Mouse (Mus musculus): ENCODE measurements at regions not wholly inside any gene's neighbourhood (a gene's known extent, or its start where the extent isn't known, plus 50 kb on each side); places are given as distances from the start of the nearest gene placed in this dataset.

GRCm38 (mm10) chr14:98730375-98730774 lies 263.7 kb downstream of the Rpl36a-ps1 start:
- no peaks in the 10 kb centered on the region for H3K4me1 ChIP-seq (ENCODE audit: control insufficient read depth, insufficient read depth, low read length)
- H3K27me3 ChIP-seq (ENCODE audit: control insufficient read depth, insufficient read depth, low read length), result no peaks in the 10 kb centered on the region
- ATAC-seq (ENCODE audit: low read depth), result no peak
- no peak overlapping the region for H3K27ac ChIP-seq (ENCODE audit: low read depth, low read length)
- no peak overlapping the region for H3K4me3 ChIP-seq (ENCODE audit: low read depth, low read length)
- no peak overlapping the region for H3K4me2 ChIP-seq (ENCODE audit: low read depth, low read length)
- no peaks in the 10 kb centered on the region for H3K9me3 ChIP-seq (ENCODE audit: control insufficient read depth, low read length)
- no peaks in the 10 kb centered on the region for H3K36me3 ChIP-seq (ENCODE audit: control insufficient read depth, insufficient read depth, low read length)
- 88% methylated on average over 3 of the region's 3 CpGs for WGBS
- H3K9ac ChIP-seq (replicated peaks; ENCODE audit: low read depth, low read length), result no peak overlapping the region

GRCm38 (mm10) chr14:98728863-98729262 lies 265.3 kb downstream of the Rpl36a-ps1 start:
- H3K9ac ChIP-seq (replicated peaks; ENCODE audit: low read depth, low read length), result no peak overlapping the region
- no peak for ATAC-seq (ENCODE audit: low read depth)
- no peaks in the 10 kb centered on the region for H3K9me3 ChIP-seq (ENCODE audit: control insufficient read depth, low read length)
- H3K36me3 ChIP-seq (ENCODE audit: control insufficient read depth, insufficient read depth, low read length), result no peaks in the 10 kb centered on the region
- H3K4me3 ChIP-seq (ENCODE audit: low read depth, low read length), result no peak overlapping the region
- no peaks in the 10 kb centered on the region for H3K27me3 ChIP-seq (ENCODE audit: control insufficient read depth, insufficient read depth, low read length)
- WGBS, result 81% methylated on average over 2 of the region's 2 CpGs
- no peaks in the 10 kb centered on the region for H3K4me1 ChIP-seq (ENCODE audit: control insufficient read depth, insufficient read depth, low read length)
- no peak overlapping the region for H3K27ac ChIP-seq (ENCODE audit: low read depth, low read length)
- no peak overlapping the region for H3K4me2 ChIP-seq (ENCODE audit: low read depth, low read length)

GRCm38 (mm10) chr14:98722481-98722880 lies 271.6 kb downstream of the Rpl36a-ps1 start:
- 78% methylated on average over 9 of the region's 9 CpGs for WGBS
- H3K4me3 ChIP-seq (ENCODE audit: low read depth, low read length), result no peak overlapping the region
- no peak for ATAC-seq (ENCODE audit: low read depth)
- H3K4me2 ChIP-seq (ENCODE audit: low read depth, low read length), result no peak overlapping the region
- H3K4me1 ChIP-seq (ENCODE audit: control insufficient read depth, insufficient read depth, low read length), result no peaks in the 10 kb centered on the region
- no peak overlapping the region for H3K9ac ChIP-seq (replicated peaks; ENCODE audit: low read depth, low read length)
- H3K27ac ChIP-seq (ENCODE audit: low read depth, low read length), result no peak overlapping the region
- H3K36me3 ChIP-seq (ENCODE audit: control insufficient read depth, insufficient read depth, low read length), result no peaks in the 10 kb centered on the region
- no peaks in the 10 kb centered on the region for H3K27me3 ChIP-seq (ENCODE audit: control insufficient read depth, insufficient read depth, low read length)
- H3K9me3 ChIP-seq (ENCODE audit: control insufficient read depth, low read length), result no peaks in the 10 kb centered on the region

- no peaks in the 10 kb centered on the region for H3K36me3 ChIP-seq (ENCODE audit: control insufficient read depth, insufficient read depth, low read length)
- no peak overlapping the region for H3K4me3 ChIP-seq (ENCODE audit: low read depth, low read length)
- no peak for ATAC-seq (ENCODE audit: low read depth)
- H3K9me3 ChIP-seq (ENCODE audit: control insufficient read depth, low read length), result no peaks in the 10 kb centered on the region
- no peak overlapping the region for H3K4me2 ChIP-seq (ENCODE audit: low read depth, low read length)
- H3K4me1 ChIP-seq (ENCODE audit: control insufficient read depth, insufficient read depth, low read length), result no peaks in the 10 kb centered on the region
- H3K27me3 ChIP-seq (ENCODE audit: control insufficient read depth, insufficient read depth, low read length), result no peaks in the 10 kb centered on the region
- H3K9ac ChIP-seq (replicated peaks; ENCODE audit: low read depth, low read length), result no peak overlapping the region
- H3K27ac ChIP-seq (ENCODE audit: low read depth, low read length), result no peak overlapping the region
- 92% methylated on average over 2 of the region's 2 CpGs for WGBS
These were observed 273.1 kb downstream of the Rpl36a-ps1 start for GRCm38 (mm10) chr14:98721033-98721432.

GRCm38 (mm10) chr14:98708045-98708444 lies 286.1 kb downstream of the Rpl36a-ps1 start:
- H3K27me3 ChIP-seq (ENCODE audit: control insufficient read depth, insufficient read depth, low read length), result no peaks in the 10 kb centered on the region
- no peak overlapping the region for H3K4me3 ChIP-seq (ENCODE audit: low read depth, low read length)
- no peaks in the 10 kb centered on the region for H3K9me3 ChIP-seq (ENCODE audit: control insufficient read depth, low read length)
- H3K4me2 ChIP-seq (ENCODE audit: low read depth, low read length), result no peak overlapping the region
- H3K9ac ChIP-seq (replicated peaks; ENCODE audit: low read depth, low read length), result no peak overlapping the region
- H3K4me1 ChIP-seq (ENCODE audit: control insufficient read depth, insufficient read depth, low read length), result no peaks in the 10 kb centered on the region
- WGBS, result 17% methylated on average over 2 of the region's 2 CpGs
- ATAC-seq (ENCODE audit: low read depth), result no peak
- no peak overlapping the region for H3K27ac ChIP-seq (ENCODE audit: low read depth, low read length)
- H3K36me3 ChIP-seq (ENCODE audit: control insufficient read depth, insufficient read depth, low read length), result no peaks in the 10 kb centered on the region

GRCm38 (mm10) chr14:98707574-98707973 lies 286.5 kb downstream of the Rpl36a-ps1 start:
- Histone ChIP-seq H3K9ac (replicated peaks; ENCODE audit: low read depth, low read length) (no peak overlapping the region), H3K4me1 (ENCODE audit: control insufficient read depth, insufficient read depth, low read length) (no peaks in the 10 kb centered on the region), H3K4me2 (ENCODE audit: low read depth, low read length) (no peak overlapping the region), H3K9me3 (ENCODE audit: control insufficient read depth, low read length) (no peaks in the 10 kb centered on the region), H3K27ac (ENCODE audit: low read depth, low read length) (no peak overlapping the region), H3K27me3 (ENCODE audit: control insufficient read depth, insufficient read depth, low read length) (no peaks in the 10 kb centered on the region), H3K4me3 (ENCODE audit: low read depth, low read length) (no peak overlapping the region), H3K36me3 (ENCODE audit: control insufficient read depth, insufficient read depth, low read length) (no peaks in the 10 kb centered on the region)
- no peak for ATAC-seq (ENCODE audit: low read depth)
- 52% methylated on average over 4 of the region's 4 CpGs for whole genome bisulfite sequencing

GRCm38 (mm10) chr14:98703289-98703688 lies 290.8 kb downstream of the Rpl36a-ps1 start:
- Histone ChIP-seq H3K9ac (replicated peaks; ENCODE audit: low read depth, low read length) (no peak overlapping the region), H3K9me3 (ENCODE audit: control insufficient read depth, low read length) (no peaks in the 10 kb centered on the region), H3K4me1 (ENCODE audit: control insufficient read depth, insufficient read depth, low read length) (no peaks in the 10 kb centered on the region), H3K27ac (ENCODE audit: low read depth, low read length) (no peak overlapping the region), H3K36me3 (ENCODE audit: control insufficient read depth, insufficient read depth, low read length) (no peaks in the 10 kb centered on the region), H3K4me2 (ENCODE audit: low read depth, low read length) (no peak overlapping the region), H3K27me3 (ENCODE audit: control insufficient read depth, insufficient read depth, low read length) (no peaks in the 10 kb centered on the region), H3K4me3 (ENCODE audit: low read depth, low read length) (no peak overlapping the region)
- ATAC-seq (ENCODE audit: low read depth), result no peak
- 88% methylated on average over 6 of the region's 6 CpGs for WGBS

GRCm38 (mm10) chr14:98656533-98656932 lies 337.6 kb downstream of the Rpl36a-ps1 start:
- no peaks in the 10 kb centered on the region for H3K4me1 ChIP-seq (ENCODE audit: control insufficient read depth, insufficient read depth, low read length)
- no peak overlapping the region for H3K4me2 ChIP-seq (ENCODE audit: low read depth, low read length)
- no peak overlapping the region for H3K9ac ChIP-seq (replicated peaks; ENCODE audit: low read depth, low read length)
- 40% methylated on average over 4 of the region's 4 CpGs for WGBS
- H3K36me3 ChIP-seq (ENCODE audit: control insufficient read depth, insufficient read depth, low read length), result no peaks in the 10 kb centered on the region
- no peaks in the 10 kb centered on the region for H3K27me3 ChIP-seq (ENCODE audit: control insufficient read depth, insufficient read depth, low read length)
- ATAC-seq (ENCODE audit: low read depth), result no peak
- H3K27ac ChIP-seq (ENCODE audit: low read depth, low read length), result no peak overlapping the region
- no peaks in the 10 kb centered on the region for H3K9me3 ChIP-seq (ENCODE audit: control insufficient read depth, low read length)
- no peak overlapping the region for H3K4me3 ChIP-seq (ENCODE audit: low read depth, low read length)

GRCm38 (mm10) chr14:98654191-98654809 lies 339.8 kb downstream of the Rpl36a-ps1 start:
- ATAC-seq (ENCODE audit: low read depth), result no peak
- no peak overlapping the region for H3K9ac ChIP-seq (replicated peaks; ENCODE audit: low read depth, low read length)
- H3K27ac ChIP-seq (ENCODE audit: low read depth, low read length), result no peak overlapping the region
- H3K27me3 ChIP-seq (ENCODE audit: control insufficient read depth, insufficient read depth, low read length), result no peaks in the 10 kb centered on the region
- no peak overlapping the region for H3K4me2 ChIP-seq (ENCODE audit: low read depth, low read length)
- no peaks in the 10 kb centered on the region for H3K9me3 ChIP-seq (ENCODE audit: control insufficient read depth, low read length)
- H3K4me3 ChIP-seq (ENCODE audit: low read depth, low read length), result no peak overlapping the region
- H3K4me1 ChIP-seq (ENCODE audit: control insufficient read depth, insufficient read depth, low read length), result no peaks in the 10 kb centered on the region
- 84% methylated on average over 6 of the region's 6 CpGs for WGBS
- H3K36me3 ChIP-seq (ENCODE audit: control insufficient read depth, insufficient read depth, low read length), result no peaks in the 10 kb centered on the region
